Mouse (Mus musculus) c-Kit-positive CD71-positive TER-119-positive erythroid progenitor cells, embryonic 14.5 days (primary cell): ENCODE measurements around the gene 9530068E07Rik.
"Not testable (repeated sequence)": the region's sequence is repeated elsewhere in the genome, so short reads cannot be mapped to it uniquely, and the experiment has no call there.

Source experiments
- DNase-seq: peaks from one replicate; pipeline ENCODE4 v3.0.0-alpha.2; 2013; ENCODE audit warnings: low spot score

Gene 9530068E07Rik

DNA sequence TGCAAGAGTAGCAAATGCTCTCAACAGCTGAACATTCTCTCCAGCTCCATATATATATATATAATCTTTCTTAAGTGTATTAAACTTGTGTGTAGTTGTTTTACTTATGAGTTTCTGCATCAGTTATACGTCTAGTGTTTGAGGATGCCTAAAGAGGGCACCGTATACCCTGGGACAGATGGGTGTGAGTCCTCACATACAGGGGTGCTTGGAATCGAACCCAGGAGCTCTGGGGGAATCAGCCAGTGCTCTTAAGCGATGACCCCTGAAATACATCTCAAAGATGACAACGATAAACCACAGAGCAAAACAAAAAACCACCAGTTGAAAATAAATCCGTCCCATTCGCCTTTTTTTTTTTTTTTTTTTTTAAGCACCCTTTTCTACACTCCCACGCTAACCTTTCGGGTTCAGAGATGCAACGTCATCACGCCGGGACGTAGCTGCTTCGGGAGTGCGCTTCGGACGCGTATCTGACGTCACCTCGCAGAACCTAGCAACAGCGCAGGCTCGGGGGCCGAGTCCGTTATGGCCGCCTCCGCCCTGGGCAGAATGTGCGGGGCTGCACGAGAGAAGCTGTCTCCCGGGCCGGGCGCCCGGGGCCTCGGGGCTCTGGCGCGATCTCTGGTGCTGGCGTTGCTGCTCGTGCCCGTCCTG lies at the start of gene 9530068E07Rik:
TSS of gene 9530068E07Rik (plus strand) at position 489 of the 657 bp plus-strand sequence.
- peak; percentile 92 for DNase-seq

DNA sequence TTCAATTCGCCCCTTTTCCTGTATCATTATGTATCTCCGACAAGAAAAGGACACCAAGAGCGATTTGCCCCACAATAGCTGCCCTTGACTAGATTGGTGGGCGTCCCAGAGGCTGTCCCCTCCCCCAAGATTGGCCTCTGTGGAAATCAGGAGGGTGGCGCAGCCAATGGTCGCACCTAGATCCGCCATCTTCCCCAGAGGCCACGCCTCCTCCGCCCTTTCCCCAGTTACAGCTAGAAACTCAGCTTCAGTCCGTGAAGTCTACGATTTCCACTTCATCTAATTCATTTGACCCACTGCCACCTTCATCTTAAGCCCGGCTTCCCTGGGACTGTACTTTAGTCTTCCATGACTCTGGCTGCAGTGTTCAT lies 49.6 kb upstream of the 9530068E07Rik start:
- DNase-seq, result peak; percentile 37

DNA sequence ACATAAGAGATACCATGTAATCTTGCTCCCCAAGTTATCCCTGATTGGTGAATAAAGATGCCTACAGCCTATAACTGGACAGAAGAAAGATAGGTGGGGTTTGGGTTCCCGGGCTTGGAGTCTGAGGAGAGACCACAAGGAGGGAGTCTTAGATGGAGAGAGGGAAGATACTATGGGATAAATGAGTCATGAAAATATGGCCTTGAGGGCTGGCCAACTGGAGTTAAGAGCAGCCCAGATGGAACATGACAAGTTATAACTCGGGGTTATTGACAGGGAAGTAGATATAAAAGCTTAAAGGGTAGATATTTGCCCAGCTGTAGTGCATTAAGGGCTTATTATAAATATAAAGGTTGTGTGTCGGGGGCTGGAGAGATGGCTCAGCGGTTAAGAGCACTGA lies 48.1 kb upstream of the 9530068E07Rik start:
- no peak for DNase-seq

DNA sequence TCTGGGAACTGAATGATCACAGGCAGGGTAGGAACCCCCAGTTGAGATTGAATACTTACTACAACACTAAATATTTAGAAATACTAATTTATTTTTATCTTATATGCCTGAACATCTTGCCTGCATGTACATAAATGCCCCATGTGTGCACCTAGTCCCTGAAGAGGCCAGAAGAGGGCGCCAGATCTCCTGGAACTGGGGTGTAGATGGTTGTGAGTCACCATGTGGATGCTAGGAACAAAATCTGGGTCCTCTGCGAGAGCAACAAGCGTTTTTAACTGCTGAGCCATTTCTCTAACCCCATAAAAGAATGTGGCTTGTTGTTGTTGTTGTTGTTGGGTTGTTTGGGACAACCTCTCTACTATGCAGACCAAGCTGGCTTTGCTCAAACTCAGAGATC lies 47.5 kb upstream of the 9530068E07Rik start:
- peak; percentile 42 for DNase-seq

DNA sequence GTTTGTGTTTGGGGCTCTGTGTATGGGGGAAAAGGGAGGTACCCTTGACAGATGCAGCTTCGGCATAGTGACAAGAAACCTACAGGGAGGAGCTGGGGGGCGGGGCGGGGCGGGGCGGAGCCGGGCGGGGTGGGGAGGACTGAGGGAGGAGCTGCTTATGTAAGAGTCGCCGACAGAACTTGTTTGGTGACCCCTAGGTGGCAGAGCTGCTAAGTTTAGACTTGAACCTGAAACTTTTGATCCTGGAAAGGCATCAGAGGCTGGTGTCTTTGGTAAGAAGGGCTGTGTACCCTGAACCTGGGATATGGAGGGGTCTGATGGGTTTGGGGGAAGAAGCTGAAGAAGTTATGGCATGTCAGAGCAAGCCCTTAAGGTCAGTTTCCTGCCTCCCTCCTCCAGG lies 45.3 kb upstream of the 9530068E07Rik start:
- DNase-seq, result peak; percentile 71

GRCm38 (mm10) chr11:52352271-52352670 lies 44.0 kb upstream of the 9530068E07Rik start:
- DNase-seq, result no peak

- no peak for DNase-seq
Measured at GRCm38 (mm10) chr11:52354644-52355043, 41.6 kb upstream of the 9530068E07Rik start.

- DNase-seq, result no peak
Measured at GRCm38 (mm10) chr11:52355601-52356000, 40.6 kb upstream of the 9530068E07Rik start.

- DNase-seq, result not testable (repeated sequence)
Measured at GRCm38 (mm10) chr11:52357091-52357490, 39.1 kb upstream of the 9530068E07Rik start.

DNA sequence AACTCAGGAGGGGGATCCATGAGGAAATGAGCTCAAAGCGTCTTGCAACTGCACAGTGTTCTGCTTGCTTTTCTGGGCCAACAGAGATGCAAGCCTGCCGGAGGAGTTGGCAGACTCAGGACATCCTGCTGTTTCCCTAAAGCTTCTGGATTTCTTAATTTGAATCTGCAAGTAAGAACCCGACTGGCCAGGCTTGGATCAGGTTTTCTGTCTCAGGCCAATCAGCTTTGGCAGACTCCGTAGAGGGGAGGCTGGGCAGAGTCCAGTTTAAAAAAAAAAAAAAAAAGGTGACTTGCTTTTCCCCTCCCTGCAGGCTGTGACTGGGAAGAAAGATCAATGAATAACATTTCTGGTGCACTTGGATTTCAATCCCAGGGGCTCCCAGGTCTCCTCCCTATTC lies 37.7 kb upstream of the 9530068E07Rik start:
- DNase-seq, result no peak

GRCm38 (mm10) chr11:52359686-52360470 lies 36.4 kb upstream of the 9530068E07Rik start:
- peak; percentile 53 for DNase-seq

GRCm38 (mm10) chr11:52360471-52361277 lies 35.6 kb upstream of the 9530068E07Rik start, which contains the start of gene Vdac1:
TSS of gene Vdac1 (plus strand) at chr11:52360860.
- DNase-seq, result peak; percentile 72

DNA sequence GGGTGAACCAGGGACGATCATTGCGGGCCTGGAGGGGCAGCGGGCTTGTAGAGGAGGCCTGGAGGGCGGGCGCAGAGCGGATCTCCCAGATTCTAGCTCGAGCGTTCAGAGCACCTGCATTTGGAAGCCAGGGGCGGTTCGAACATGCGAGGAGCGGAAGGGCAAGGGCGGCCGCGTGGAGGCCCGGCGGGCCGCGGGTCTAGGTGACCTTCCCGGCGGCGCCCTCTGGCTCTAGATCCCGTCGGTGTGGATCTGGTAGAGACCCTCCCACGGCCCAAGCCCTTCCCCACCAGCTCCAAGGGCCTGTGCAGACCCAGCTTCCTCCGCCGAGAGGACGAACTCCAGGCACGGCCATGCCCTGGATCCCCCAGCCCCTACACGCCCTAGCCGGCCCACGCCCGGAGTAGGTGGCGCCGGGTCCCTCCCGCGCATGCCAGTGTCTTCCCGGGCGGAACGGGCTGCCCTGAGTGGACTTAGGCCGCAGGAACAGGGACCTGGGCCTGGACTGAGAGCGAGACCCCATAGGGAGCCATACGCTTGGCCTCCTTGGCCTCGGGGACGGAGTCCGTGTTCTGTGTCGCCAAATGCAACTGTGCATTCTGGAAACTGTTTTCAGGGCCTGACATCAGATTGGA lies 34.8 kb upstream of the 9530068E07Rik start:
- DNase-seq, result peak; percentile 37

DNA sequence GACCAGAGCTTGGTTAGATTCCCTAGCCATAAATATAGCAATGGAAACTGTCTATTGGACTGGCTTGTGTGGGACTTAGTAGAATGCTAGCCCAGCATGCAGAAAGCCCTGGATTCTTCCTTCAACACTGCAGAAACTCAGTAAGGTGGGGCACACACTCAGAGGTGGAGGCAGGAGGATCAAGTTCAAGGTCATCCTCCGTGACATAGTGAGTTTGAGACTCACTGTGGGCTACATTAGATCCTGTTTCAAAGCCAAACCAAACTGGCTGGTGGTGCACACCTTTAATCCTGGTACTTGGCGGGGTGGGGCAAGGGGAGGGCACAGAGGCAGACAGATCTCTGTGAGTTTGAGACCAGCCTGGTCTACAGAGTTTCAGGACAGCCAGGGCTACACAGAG lies 31.9 kb upstream of the 9530068E07Rik start:
- no peak for DNase-seq

- no peak for DNase-seq
Measured at GRCm38 (mm10) chr11:52365143-52365542, 31.1 kb upstream of the 9530068E07Rik start.

GRCm38 (mm10) chr11:52366358-52366757 lies 29.9 kb upstream of the 9530068E07Rik start:
- no peak for DNase-seq

- no peak for DNase-seq
Measured at GRCm38 (mm10) chr11:52368176-52368985, 27.8 kb upstream of the 9530068E07Rik start.

GRCm38 (mm10) chr11:52369252-52370134 lies 26.7 kb upstream of the 9530068E07Rik start:
- DNase-seq, result no peak

DNA sequence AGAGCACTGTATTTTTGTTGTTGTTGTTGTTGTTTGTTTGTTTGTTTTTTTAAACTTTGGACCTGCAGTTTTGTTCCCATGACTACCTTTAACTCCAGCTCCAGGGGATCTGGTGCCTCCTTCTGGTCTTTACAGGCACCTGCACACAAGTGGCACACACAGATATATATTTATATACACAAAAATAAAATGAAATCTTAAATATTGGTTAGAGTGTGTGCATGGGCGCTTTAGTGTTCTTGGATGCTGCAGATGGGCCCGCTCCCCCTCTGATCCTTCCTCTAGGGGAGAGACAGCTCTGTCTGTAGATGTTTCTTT lies 26.1 kb upstream of the 9530068E07Rik start:
- DNase-seq, result no peak

- no peak for DNase-seq
Measured at GRCm38 (mm10) chr11:52370538-52370937, 25.7 kb upstream of the 9530068E07Rik start.
